Mouse (Mus musculus): ENCODE data around the gene Akt2.

Gene Akt2

GRCm38 (mm10) chr7:27622234-27622633 lies 30.9 kb downstream of the Akt2 start:
- no peak for TF ChIP-seq GATA4 (IDR thresholded peaks at IDR 0.05; ENCODE audit: insufficient replicate concordance, low read length)

- no peak for TF ChIP-seq GATA4 (IDR thresholded peaks at IDR 0.05; ENCODE audit: insufficient replicate concordance, low read length)
These were observed 33.6 kb downstream of the Akt2 start for GRCm38 (mm10) chr7:27624967-27625366.

GRCm38 (mm10) chr7:27627707-27628106 lies 36.4 kb downstream of the Akt2 start:
- TF ChIP-seq GATA4 (IDR thresholded peaks at IDR 0.05; ENCODE audit: insufficient replicate concordance, low read length): no peak

DNA sequence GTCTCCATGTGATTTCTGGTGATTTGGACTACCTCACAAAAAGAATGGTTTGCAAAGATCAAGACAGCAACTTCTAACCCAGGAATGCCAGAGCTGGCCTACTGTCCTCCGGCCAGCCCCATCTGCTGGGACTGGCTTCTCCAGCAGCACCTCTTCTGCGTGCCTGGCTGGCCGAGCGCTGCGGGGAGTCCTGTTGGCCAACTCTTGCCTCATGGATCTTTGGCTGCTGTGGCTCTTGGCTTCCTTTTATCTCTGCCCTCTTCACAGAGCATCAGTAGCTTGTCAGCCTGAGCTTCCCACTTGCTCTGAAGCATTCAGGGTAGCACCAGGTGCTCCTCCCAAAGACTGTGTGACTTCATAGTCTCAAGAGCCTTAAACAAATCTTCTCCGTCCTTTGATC lies 36.8 kb downstream of the Akt2 start:
- no peak for TF ChIP-seq GATA4 (IDR thresholded peaks at IDR 0.05; ENCODE audit: insufficient replicate concordance, low read length)

DNA sequence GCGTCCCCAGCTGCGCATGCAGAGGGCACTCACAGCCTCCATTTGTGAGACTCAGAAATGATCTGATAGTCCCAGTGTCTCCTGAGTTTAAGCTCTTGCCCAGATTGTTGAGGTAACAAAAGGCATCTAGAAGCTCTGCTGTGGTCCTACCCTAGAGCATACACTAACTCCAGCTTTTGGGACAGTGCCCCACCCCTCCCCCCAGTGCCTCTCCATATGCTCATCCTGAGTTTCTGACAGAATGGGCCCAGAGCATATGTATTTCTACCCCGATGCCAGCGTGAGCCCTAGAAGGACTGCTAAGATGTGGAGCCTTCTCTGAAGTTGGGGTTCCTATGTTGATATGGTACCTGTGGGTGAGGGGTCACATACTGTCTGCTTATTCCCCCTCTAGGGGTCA lies 40.1 kb downstream of the Akt2 start:
- TF ChIP-seq GATA4 (IDR thresholded peaks at IDR 0.05; ENCODE audit: insufficient replicate concordance, low read length): no peak

GRCm38 (mm10) chr7:27633166-27633565 lies 41.8 kb downstream of the Akt2 start:
- TF ChIP-seq GATA4 (IDR thresholded peaks at IDR 0.05; ENCODE audit: insufficient replicate concordance, low read length): no peak

DNA sequence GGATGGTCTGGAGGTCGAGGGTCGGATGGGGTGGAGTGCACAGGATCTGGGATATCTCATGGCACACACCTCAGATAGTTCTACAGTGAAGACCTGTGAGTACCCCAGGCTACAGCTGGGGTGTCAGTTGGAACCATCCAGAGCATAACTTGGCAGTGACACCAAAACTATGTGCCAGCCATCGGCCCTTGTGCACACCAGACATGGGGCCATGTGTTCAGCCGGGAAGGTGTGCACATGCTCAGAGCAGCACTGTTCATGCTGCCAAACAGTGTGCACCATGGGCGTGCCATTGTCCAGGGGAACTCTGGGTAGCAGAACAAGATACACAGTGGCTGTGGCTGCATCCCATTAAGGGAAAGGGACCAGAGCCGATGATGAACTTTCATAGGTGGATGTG lies 43.3 kb downstream of the Akt2 start:
- TF ChIP-seq GATA4 (IDR thresholded peaks at IDR 0.05; ENCODE audit: insufficient replicate concordance, low read length): no peak

- TF ChIP-seq GATA4 (IDR thresholded peaks at IDR 0.05; ENCODE audit: insufficient replicate concordance, low read length): no peak
These were observed 53.1 kb downstream of the Akt2 start for GRCm38 (mm10) chr7:27644471-27644870.

- no peak for TF ChIP-seq GATA4 (IDR thresholded peaks at IDR 0.05; ENCODE audit: insufficient replicate concordance, low read length)
These were observed 55.2 kb downstream of the Akt2 start for GRCm38 (mm10) chr7:27646516-27646915.

DNA sequence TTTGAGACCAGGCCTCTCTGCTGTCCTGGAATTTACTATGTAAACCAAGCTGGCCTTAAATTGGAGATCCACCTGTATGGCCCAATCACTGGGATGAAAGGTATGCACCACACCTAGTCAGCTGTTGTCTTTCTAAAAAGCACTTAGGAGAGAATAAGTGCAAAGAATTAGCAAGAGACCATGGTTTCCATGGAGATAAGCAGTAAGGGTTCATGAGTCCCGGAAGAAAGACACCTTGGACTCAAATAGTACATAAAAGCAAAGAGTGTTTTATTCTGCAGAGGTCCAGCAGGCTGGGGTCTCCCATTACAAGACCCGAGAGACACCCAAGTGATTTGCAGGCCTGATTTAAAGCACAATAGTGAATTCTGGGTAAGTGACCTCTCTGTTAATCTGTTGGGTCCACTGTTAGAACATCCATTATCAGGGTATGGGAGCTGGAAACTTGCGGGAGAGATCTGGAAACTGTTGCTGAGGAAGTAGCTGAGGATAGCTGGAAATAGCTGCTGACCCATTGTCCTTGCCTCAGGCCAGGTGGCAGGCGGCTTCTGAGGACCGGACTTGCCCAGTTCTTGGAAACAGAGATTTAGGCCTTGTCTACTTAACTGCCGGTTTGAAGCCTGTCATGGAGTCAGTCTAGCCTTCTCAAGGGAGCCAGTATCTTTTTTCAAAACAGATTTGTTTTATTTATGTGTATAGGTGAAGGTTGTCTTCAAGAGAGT lies 56.1 kb downstream of the Akt2 start:
- TF ChIP-seq GATA4 (IDR thresholded peaks at IDR 0.05; ENCODE audit: insufficient replicate concordance, low read length): no peak

GRCm38 (mm10) chr7:27649723-27650122 lies 58.4 kb downstream of the Akt2 start:
- no peak for TF ChIP-seq GATA4 (IDR thresholded peaks at IDR 0.05; ENCODE audit: insufficient replicate concordance, low read length)

- no peak for TF ChIP-seq GATA4 (IDR thresholded peaks at IDR 0.05; ENCODE audit: insufficient replicate concordance, low read length)
These were observed 59.6 kb downstream of the Akt2 start for GRCm38 (mm10) chr7:27650949-27651348.

- TF ChIP-seq GATA4 (IDR thresholded peaks at IDR 0.05; ENCODE audit: insufficient replicate concordance, low read length): no peak
These were observed 62.5 kb downstream of the Akt2 start, which contains the start of gene Ttc9b for GRCm38 (mm10) chr7:27653681-27654437. Gene Ttc9b (plus strand): TSS chr7:27653915.

DNA sequence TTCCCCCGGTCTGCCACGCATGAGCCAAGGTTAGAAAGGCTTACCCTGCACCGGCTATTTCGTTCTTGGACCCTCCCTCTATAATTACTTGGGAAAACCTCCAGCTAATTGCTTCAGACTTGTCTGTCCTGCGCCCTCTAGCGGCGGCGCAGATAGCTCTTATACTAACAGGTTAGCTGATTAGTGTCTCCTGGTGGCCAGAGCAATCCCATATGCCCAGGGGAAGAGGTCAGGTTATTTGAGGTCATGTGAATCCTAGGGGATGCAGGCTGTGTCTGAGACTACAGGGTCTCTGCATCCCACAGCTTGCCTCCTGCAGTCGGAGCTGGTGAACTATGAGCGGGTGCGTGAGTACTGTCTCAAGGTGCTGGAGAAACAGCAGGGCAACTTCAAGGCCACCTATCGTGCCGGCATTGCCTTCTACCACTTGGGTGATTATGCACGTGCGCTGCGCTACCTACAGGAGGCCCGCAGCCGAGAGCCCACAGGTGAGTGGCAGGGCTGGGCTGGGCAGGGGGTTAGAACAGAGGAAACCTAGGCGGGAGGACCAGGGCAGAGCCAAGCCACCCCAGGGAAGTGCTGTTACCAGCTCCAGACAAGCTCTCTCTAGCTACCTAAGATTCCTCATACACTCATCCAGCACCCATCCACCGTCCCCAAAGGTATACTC lies 63.4 kb downstream of the Akt2 start:
- no peak for TF ChIP-seq GATA4 (IDR thresholded peaks at IDR 0.05; ENCODE audit: insufficient replicate concordance, low read length)

DNA sequence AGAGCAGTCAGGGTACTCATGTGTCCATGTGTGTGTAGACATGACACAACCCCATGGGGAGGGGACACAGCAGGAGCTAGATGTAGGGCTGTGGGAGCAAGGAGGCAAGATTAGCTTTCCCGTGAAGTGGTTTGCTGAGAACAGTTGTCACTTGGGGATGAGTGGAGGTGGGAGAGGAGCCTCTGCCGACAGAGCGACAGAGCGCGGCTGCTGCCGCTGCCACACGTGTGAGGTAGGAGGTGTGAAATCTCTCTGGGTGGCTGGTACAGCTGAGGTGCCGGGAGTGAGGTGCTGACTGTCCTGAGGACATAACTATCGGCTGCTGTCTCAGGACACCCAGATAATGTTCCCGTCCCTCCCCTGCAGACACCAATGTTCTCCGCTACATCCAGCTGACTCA lies 64.2 kb downstream of the Akt2 start:
- TF ChIP-seq GATA4 (IDR thresholded peaks at IDR 0.05; ENCODE audit: insufficient replicate concordance, low read length): no peak

GRCm38 (mm10) chr7:27656600-27656999 lies 65.2 kb downstream of the Akt2 start:
- TF ChIP-seq GATA4 (IDR thresholded peaks at IDR 0.05; ENCODE audit: insufficient replicate concordance, low read length): no peak

All from liver, adult (tissue).